Mouse (Mus musculus) spleen, adult 2 months (tissue): ENCODE results near the gene Sprr2a2.

Experiments
- CTCF ChIP-seq: fragments of 200-500 bp; IDR thresholded peaks from 2 replicates; pipeline ENCODE4 v1.5.1; 2011; ENCODE audit warnings: mild to moderate bottlenecking, inconsistent platforms; ENCODE audit not compliant: insufficient read depth, insufficient read length, insufficient replicate concordance; ENCODE audit errors: extremely low read depth
- POLR2A ChIP-seq: fragments of 200-500 bp; IDR thresholded peaks from 2 replicates; pipeline ENCODE4 v1.6.1; 2011; ENCODE audit warnings: low read depth, low read length, inconsistent platforms

DNA sequence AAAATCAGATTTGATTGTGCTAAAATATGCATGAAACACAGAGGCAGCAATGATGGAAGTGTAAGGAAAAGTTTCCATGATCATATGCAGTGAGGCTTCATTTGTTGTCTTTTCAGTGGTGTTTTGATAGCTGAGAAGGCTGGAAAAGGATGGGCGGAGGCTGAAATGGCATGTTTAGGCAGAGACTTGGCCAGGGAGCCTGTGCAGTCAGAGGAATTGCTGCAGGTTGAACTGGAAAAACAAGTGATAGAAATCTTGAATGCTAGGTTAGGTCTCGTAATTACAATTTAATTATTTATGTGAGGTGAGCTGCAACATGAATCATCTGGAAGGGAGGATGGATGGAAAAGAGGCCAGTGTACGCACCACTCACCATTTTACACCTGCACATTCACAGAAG, 45.9 kb upstream of the Sprr2a2 start:
- TF ChIP-seq CTCF (no peak), POLR2A (no peak)
